Mouse (Mus musculus) right cerebral cortex, postnatal 4 days (tissue): ENCODE measurements around the gene Col27a1.

Source experiments
- DNase-seq: peaks from one replicate; pipeline ENCODE4 v3.0.0-alpha.2; 2022

Col27a1 gene

GRCm38 (mm10) chr4:63314063-63314462 is 100.3 kb downstream of the Col27a1 start:
- no peak for DNase-seq

GRCm38 (mm10) chr4:63316076-63316746 is 102.4 kb downstream of the Col27a1 start:
- DNase-seq = no peak

- DNase-seq = peak; percentile 77
These were observed 105.8 kb downstream of the Col27a1 start for GRCm38 (mm10) chr4:63319566-63319965.

GRCm38 (mm10) chr4:63323275-63323815 is 109.5 kb downstream of the Col27a1 start:
- DNase-seq = no peak

GRCm38 (mm10) chr4:63333403-63333802 is 119.6 kb downstream of the Col27a1 start:
- DNase-seq = no peak

GRCm38 (mm10) chr4:63338414-63339076 is 124.7 kb downstream of the Col27a1 start:
- DNase-seq = no peak

GRCm38 (mm10) chr4:63342491-63342890 is 128.7 kb downstream of the Col27a1 start:
- no peak for DNase-seq

- no peak for DNase-seq
These were observed 129.8 kb downstream of the Col27a1 start for GRCm38 (mm10) chr4:63343608-63344007.

- DNase-seq = no peak
These were observed 130.5 kb downstream of the Col27a1 start, which contains the start of gene Orm1 for GRCm38 (mm10) chr4:63344295-63344694. Gene Orm1, plus strand, starts transcription at chr4:63344560.

GRCm38 (mm10) chr4:63345261-63345660 is 131.5 kb downstream of the Col27a1 start:
- DNase-seq = no peak

GRCm38 (mm10) chr4:63346659-63347058 is 132.9 kb downstream of the Col27a1 start:
- no peak for DNase-seq

GRCm38 (mm10) chr4:63348524-63348923 is 134.7 kb downstream of the Col27a1 start:
- no peak for DNase-seq

GRCm38 (mm10) chr4:63355877-63356665 is 142.3 kb downstream of the Col27a1 start, which contains the start of gene Orm3:
Gene Orm3, plus strand, starts transcription at chr4:63356162.
- DNase-seq = no peak

GRCm38 (mm10) chr4:63356981-63357570 is 143.3 kb downstream of the Col27a1 start:
- no peak for DNase-seq

- no peak for DNase-seq
These were observed 146.1 kb downstream of the Col27a1 start for GRCm38 (mm10) chr4:63359861-63360260.

- DNase-seq = no peak
These were observed 148.3 kb downstream of the Col27a1 start, which contains the start of gene Orm2 for GRCm38 (mm10) chr4:63362150-63362549. Gene Orm2, plus strand, starts transcription at chr4:63362449.

GRCm38 (mm10) chr4:63368577-63368976 is 154.8 kb downstream of the Col27a1 start:
- DNase-seq = peak; percentile 93

GRCm38 (mm10) chr4:63370897-63371296 is 157.1 kb downstream of the Col27a1 start:
- no peak for DNase-seq

GRCm38 (mm10) chr4:63371890-63372289 is 158.1 kb downstream of the Col27a1 start:
- peak; percentile 43 for DNase-seq

GRCm38 (mm10) chr4:63373404-63373803 is 159.6 kb downstream of the Col27a1 start:
- DNase-seq = no peak

- no peak for DNase-seq
These were observed 160.5 kb downstream of the Col27a1 start for GRCm38 (mm10) chr4:63374331-63374730.

GRCm38 (mm10) chr4:63375367-63375766 is 161.6 kb downstream of the Col27a1 start:
- DNase-seq = no peak

GRCm38 (mm10) chr4:63377483-63377882 is 163.7 kb downstream of the Col27a1 start:
- no peak for DNase-seq
